In genomic region chr7:28877155-28877554, GRCm38 (mm10) we compare ENCODE assay signal across 26 mouse cellular contexts. TPM values are rescaled to one million over a fixed set of nuclear protein-coding genes. Genes with fewer than 3 reads are reported as not detected.
DNase-seq lines count a peak whose midpoint lies in the region; ATAC-seq lines count a peak whose summit lies in the region.
"Had no signal": no experiment of that assay in that cellular context is flagged by ENCODE, and none has a peak within 500 bp of the region (broad histone marks: within the 10 kb centered on the region; RNA-seq: fewer than 3 reads in every experiment).

No protein-coding gene starts in this region.

- H3K9me3 ChIP-seq in heart, embryonic 11.5 days (replicated peaks; ENCODE audit: control insufficient read depth, low read length) = no peaks in the 10 kb centered on the region
- H3K9me3 ChIP-seq in liver, embryonic 11.5 days (ENCODE audit: control insufficient read depth, low read length) = no peaks in the 10 kb centered on the region
- no peaks in the 10 kb centered on the region for H3K9me3 ChIP-seq in kidney, embryonic 15.5 days (replicated peaks)
- H3K9me3 ChIP-seq: embryonic facial prominence, embryonic 13.5 days; hindbrain, embryonic 12.5 days; midbrain, embryonic 12.5 days; neural tube, embryonic 13.5 days had no signal

- DNase-seq in heart, adult 18-20 months = no peak
- peak; percentile 25 for DNase-seq in R1 (ENCODE audit: low read depth, low spot score)
- DNase-seq in liver, embryonic 11.5 days (ENCODE audit: low spot score) = no peak
- no peak for DNase-seq in layer of hippocampus, adult 18-20 months (ENCODE audit: low spot score in 2 of 2)
- no peak for DNase-seq in layer of hippocampus, postnatal 36 days
- DNase-seq: adrenal gland, postnatal 10 days; cerebellum, adult 11-12 months; cerebellum, postnatal 14 days; forebrain, postnatal 0 days; heart, postnatal 10 days; kidney, adult 8-10 months had no signal

- H3K36me3 ChIP-seq in heart, embryonic 11.5 days (ENCODE audit: control insufficient read depth, insufficient read depth, low read length) = no peaks in the 10 kb centered on the region
- H3K36me3 ChIP-seq in liver, embryonic 11.5 days (ENCODE audit: control insufficient read depth, insufficient read depth, low read length) = no peaks in the 10 kb centered on the region
- H3K36me3 ChIP-seq in kidney, embryonic 15.5 days = no peaks in the 10 kb centered on the region
- H3K36me3 ChIP-seq: embryonic facial prominence, embryonic 13.5 days; hindbrain, embryonic 12.5 days; midbrain, embryonic 12.5 days; neural tube, embryonic 13.5 days had no signal

- H3K27me3 ChIP-seq in heart, embryonic 11.5 days (ENCODE audit: control insufficient read depth, insufficient read depth, low read length) = peaks cover 5% of the 10 kb centered on the region; the same call in 1 of the 2 replicates
- H3K27me3 ChIP-seq in liver, embryonic 11.5 days (replicated peaks; ENCODE audit: control insufficient read depth, insufficient read depth, low read length) = no peaks in the 10 kb centered on the region
- no peaks in the 10 kb centered on the region for H3K27me3 ChIP-seq in kidney, embryonic 15.5 days
- H3K27me3 ChIP-seq: embryonic facial prominence, embryonic 13.5 days; hindbrain, embryonic 12.5 days; midbrain, embryonic 12.5 days; neural tube, embryonic 13.5 days had no signal

- H3K27ac ChIP-seq in heart, embryonic 11.5 days (ENCODE audit: low read depth, low read length) = peak overlapping the region; percentile 17
- no peak overlapping the region; the same call in 1 of the 2 replicates for H3K27ac ChIP-seq in liver, embryonic 11.5 days (ENCODE audit: low read depth, low read length)
- H3K27ac ChIP-seq in kidney, embryonic 15.5 days = no peak overlapping the region
- H3K27ac ChIP-seq: embryonic facial prominence, embryonic 13.5 days; heart, adult 2 months; hindbrain, embryonic 12.5 days; macrophage; midbrain, embryonic 12.5 days; neural tube, embryonic 13.5 days had no signal

- H3K4me1 ChIP-seq in heart, embryonic 11.5 days (ENCODE audit: control insufficient read depth, insufficient read depth, low read length) = 0 out of 2 replicates have a peak, but pooled peaks cover 3% of the 10 kb centered on the region
- peaks cover 9% of the 10 kb centered on the region; the same call in 1 of the 2 replicates for H3K4me1 ChIP-seq in liver, embryonic 11.5 days (replicated peaks; ENCODE audit: control insufficient read depth, insufficient read depth, low read length)
- peaks cover 12% of the 10 kb centered on the region for H3K4me1 ChIP-seq in kidney, embryonic 15.5 days
- H3K4me1 ChIP-seq: hindbrain, embryonic 12.5 days had no signal

- no peak overlapping the region for H3K9ac ChIP-seq in heart, embryonic 11.5 days (ENCODE audit: low read depth, low read length)
- no peak overlapping the region for H3K9ac ChIP-seq in liver, embryonic 11.5 days (ENCODE audit: low read depth, low read length)
- H3K9ac ChIP-seq in kidney, embryonic 15.5 days = no peak overlapping the region
- H3K9ac ChIP-seq: embryonic facial prominence, embryonic 13.5 days; forebrain, postnatal 0 days; hindbrain, embryonic 12.5 days; midbrain, embryonic 12.5 days; neural tube, embryonic 13.5 days had no signal

- no peak overlapping the region for H3K4me2 ChIP-seq in heart, embryonic 11.5 days
- 0 out of 2 replicates have a peak overlapping the region, but pooled peaks have one; percentile 23 for H3K4me2 ChIP-seq in liver, embryonic 11.5 days
- H3K4me2 ChIP-seq in kidney, embryonic 15.5 days = no peak overlapping the region
- H3K4me2 ChIP-seq: embryonic facial prominence, embryonic 13.5 days; hindbrain, embryonic 12.5 days; midbrain, embryonic 12.5 days; neural tube, embryonic 13.5 days had no signal

- no peak overlapping the region for H3K4me3 ChIP-seq in heart, embryonic 11.5 days (ENCODE audit: low read depth, low read length)
- no peak overlapping the region for H3K4me3 ChIP-seq in liver, embryonic 11.5 days (ENCODE audit: low read depth, low read length)
- H3K4me3 ChIP-seq in kidney, embryonic 15.5 days (replicated peaks) = no peak overlapping the region
- H3K4me3 ChIP-seq: embryonic facial prominence, embryonic 13.5 days; heart, adult 2 months; hindbrain, embryonic 12.5 days; midbrain, embryonic 12.5 days; neural tube, embryonic 13.5 days had no signal

- WGBS in heart, embryonic 11.5 days (ENCODE audit: insufficient replicate concordance) = 69% methylated on average over 7 of the region's 7 CpGs
- WGBS in liver, embryonic 11.5 days = 58% methylated on average over 7 of the region's 7 CpGs
- 88% methylated on average over 7 of the region's 7 CpGs for WGBS in kidney, embryonic 15.5 days

- peak; percentile 79 for ATAC-seq in heart, embryonic 11.5 days (replicated peaks; ENCODE audit: insufficient number of reproducible peaks, low FRiP score, low TSS enrichment)
- peak; percentile 87 for ATAC-seq in liver, embryonic 11.5 days (replicated peaks; ENCODE audit: low FRiP score)
- peak; percentile 89 for ATAC-seq in megakaryocyte progenitor cell, adult 5-6 weeks (replicated peaks; ENCODE audit: poor library complexity)
- ATAC-seq in kidney, embryonic 15.5 days (replicated peaks; ENCODE audit: low FRiP score) = no peak
- ATAC-seq: activated CD4-positive, CD25-positive, alpha-beta regulatory T cell, adult 4 months; forebrain, postnatal 0 days; inflammation-experienced regulatory T-cells, adult 6 months had no signal

RNA-seq across cellular contexts. Expression of gene Capn12, which starts 4.1 kb away (rescaled TPM):
- polyA plus RNA-seq in heart, embryonic 11.5 days (2014; fragmentation: Nextera tagmentation; extraction: Ambion mirVana) = 0.46 and 0.70 TPM in 2 replicates
- total RNA-seq in heart, adult 18-20 months (2021) = under 1 TPM; 0.31 to 0.35 TPM
- 0.21 and 0.37 TPM in 2 replicates for polyA plus RNA-seq in liver, embryonic 11.5 days (2014; fragmentation: Nextera tagmentation; extraction: Ambion mirVana)
- not detected in 2 replicates for total RNA-seq in megakaryocyte progenitor cell, adult 5-6 weeks (2015)
- 0.24 TPM in 1 of 2 replicates, not detected in the other for total RNA-seq in megakaryocyte progenitor cell, adult 5-6 weeks (2017)
- polyA plus RNA-seq in kidney, embryonic 15.5 days (2015; fragmentation: Nextera tagmentation; extraction: Ambion mirVana) = 0.36 and 0.64 TPM in 2 replicates
- under 1 TPM; 0.50 to 0.76 TPM for total RNA-seq in layer of hippocampus, adult 18-20 months (2021)
- under 1 TPM; 0.22 to 0.35 TPM for total RNA-seq in layer of hippocampus, postnatal 36 days (2021)
- total RNA-seq: forebrain, postnatal 0 days; monocyte, adult 5-6 weeks had no signal

RNA-seq across cellular contexts. Expression of gene Lgals7, which starts 13.5 kb away (rescaled TPM):
- polyA plus RNA-seq in heart, embryonic 11.5 days (2014; fragmentation: Nextera tagmentation; extraction: Ambion mirVana) = 0.82 and 1.0 TPM in 2 replicates
- total RNA-seq in heart, adult 18-20 months (2021) = 1 to 10 TPM in 1 of 2 experiments, under 1 TPM in 1; 0.93 to 1.8 TPM
- not detected in 2 replicates for polyA plus RNA-seq in liver, embryonic 11.5 days (2014; fragmentation: Nextera tagmentation; extraction: Ambion mirVana)
- 0.52 TPM in 1 of 2 replicates, not detected in the other for total RNA-seq in megakaryocyte progenitor cell, adult 5-6 weeks (2015)
- total RNA-seq in megakaryocyte progenitor cell, adult 5-6 weeks (2017) = not detected in 2 replicates
- polyA plus RNA-seq in kidney, embryonic 15.5 days (2015; fragmentation: Nextera tagmentation; extraction: Ambion mirVana) = 1.9 and 3.1 TPM in 2 replicates
- not detected for total RNA-seq in layer of hippocampus, adult 18-20 months (2021)
- not detected for total RNA-seq in layer of hippocampus, postnatal 36 days (2021)
- total RNA-seq: gastrocnemius, adult 8-10 months; layer of hippocampus, postnatal 25 days; monocyte, adult 5-6 weeks had no signal
- polyA plus RNA-seq: macrophage; small intestine, adult 2 months had no signal

RNA-seq across cellular contexts. Expression of gene Lgals4, which starts 43.5 kb away (rescaled TPM):
- 2.2 and 3.9 TPM in 2 replicates for polyA plus RNA-seq in heart, embryonic 11.5 days (2014; fragmentation: Nextera tagmentation; extraction: Ambion mirVana)
- 10 to 100 TPM in 1 of 2 experiments, 1 to 10 TPM in 1; 9.6 to 18.7 TPM for total RNA-seq in heart, adult 18-20 months (2021)
- 2.9 and 5.1 TPM in 2 replicates for polyA plus RNA-seq in liver, embryonic 11.5 days (2014; fragmentation: Nextera tagmentation; extraction: Ambion mirVana)
- total RNA-seq in megakaryocyte progenitor cell, adult 5-6 weeks (2015) = 16.1 and 22.9 TPM in 2 replicates
- total RNA-seq in megakaryocyte progenitor cell, adult 5-6 weeks (2017) = 4.3 and 7.0 TPM in 2 replicates
- polyA plus RNA-seq in kidney, embryonic 15.5 days (2015; fragmentation: Nextera tagmentation; extraction: Ambion mirVana) = 12.0 and 32.1 TPM in 2 replicates
- 1 to 10 TPM; 3.5 to 5.6 TPM for total RNA-seq in layer of hippocampus, adult 18-20 months (2021)
- total RNA-seq in layer of hippocampus, postnatal 36 days (2021) = 1 to 10 TPM; 3.6 to 6.1 TPM

RNA-seq across cellular contexts. Expression of gene Ech1, which starts 52.1 kb away (rescaled TPM):
- polyA plus RNA-seq in heart, embryonic 11.5 days (2014; fragmentation: Nextera tagmentation; extraction: Ambion mirVana) = 139 and 149 TPM in 2 replicates
- total RNA-seq in heart, adult 18-20 months (2021) = 1,000 to 10,000 TPM; 1,960 to 1,989 TPM
- polyA plus RNA-seq in liver, embryonic 11.5 days (2014; fragmentation: Nextera tagmentation; extraction: Ambion mirVana) = 107 TPM in 2 replicates
- 139 and 180 TPM in 2 replicates for total RNA-seq in megakaryocyte progenitor cell, adult 5-6 weeks (2015)
- total RNA-seq in megakaryocyte progenitor cell, adult 5-6 weeks (2017) = 93.3 and 110 TPM in 2 replicates
- polyA plus RNA-seq in kidney, embryonic 15.5 days (2015; fragmentation: Nextera tagmentation; extraction: Ambion mirVana) = 154 and 164 TPM in 2 replicates
- 10 to 100 TPM; 63.1 to 71.0 TPM for total RNA-seq in layer of hippocampus, adult 18-20 months (2021)
- 10 to 100 TPM; 60.8 to 61.8 TPM for total RNA-seq in layer of hippocampus, postnatal 36 days (2021)
